Mouse (Mus musculus) cerebellum, adult 2 months (tissue): Measurements from ENCODE around the gene Inpp5a. TPM values are rescaled to one million over a fixed set of nuclear protein-coding genes. Genes with fewer than 3 reads are reported as not detected.

ENCODE experiments used
- DNase-seq, 2 experiments: peaks; one replicate each; pipeline ENCODE4 v3.0.0; 2021
- H3K27ac ChIP-seq: fragments of 200-500 bp; 2 replicates; pipeline ENCODE4 v1.5.1; 2012; ENCODE audit warnings: low read length, control low read depth, inconsistent platforms; ENCODE audit not compliant: insufficient read depth
- H3K27me3 ChIP-seq: fragments of 200-500 bp; 2 replicates; pipeline ENCODE4 v1.6.1; 2012; ENCODE audit warnings: inconsistent platforms, mild to moderate bottlenecking, low read length, moderate library complexity; ENCODE audit not compliant: control insufficient read depth, insufficient read depth
- H3K4me1 ChIP-seq: fragments of 200-500 bp; 2 replicates; pipeline ENCODE4 v1.6.1; 2011; ENCODE audit warnings: low read length; ENCODE audit not compliant: control insufficient read depth, insufficient read depth
- H3K4me3 ChIP-seq: fragments of 200-500 bp; replicated peaks from 2 replicates; pipeline ENCODE3; 2011; ENCODE audit warnings: mild to moderate bottlenecking, low read depth, low read length, control low read depth; ENCODE audit not compliant: insufficient read depth
- CTCF ChIP-seq: fragments of 200-500 bp; IDR thresholded peaks from 2 replicates; pipeline ENCODE4 v1.5.1; 2011; ENCODE audit warnings: low read depth, mild to moderate bottlenecking, control low read depth, low read length, moderate library complexity, borderline replicate concordance; ENCODE audit not compliant: insufficient read depth
- POLR2A ChIP-seq: fragments of 200-500 bp; IDR thresholded peaks from 2 replicates; pipeline ENCODE4 v1.6.1; 2011; ENCODE audit warnings: low read length, control low read depth, borderline replicate concordance; ENCODE audit not compliant: insufficient read depth
- WGBS: fragments of 180-500 bp; shearing (Covaris S2); methylation state at CpG from one replicate; pipeline ENCODE4 v1.1.7; 2018; 5-methylcytosine and 5-hydroxymethylcytosine counted together
- polyA plus RNA-seq: library from polyadenylated mRNA; depleted of rRNA; stranded (reverse); fragments of >200 nt; gene quantifications from 2 replicates; pipeline ENCODE4 v1.2.3, GENCODE M21; 2012

Gene Inpp5a
- polyA plus RNA-seq, 1 experiment, result 164 TPM

GRCm38 (mm10) chr7:139566533-139566932, 177.6 kb downstream of the Inpp5a start:
- no peak overlapping the region for H3K27ac ChIP-seq
- H3K4me3 ChIP-seq, result no peak overlapping the region
- 0 out of 2 replicates have a peak, but pooled peaks cover 3% of the 10 kb centered on the region for H3K4me1 ChIP-seq

GRCm38 (mm10) chr7:139570788-139571187, 181.9 kb downstream of the Inpp5a start:
- H3K27me3 ChIP-seq, result no peaks in the 10 kb centered on the region
- no peak overlapping the region for H3K4me3 ChIP-seq
- H3K27ac ChIP-seq, result no peak overlapping the region
- H3K4me1 ChIP-seq, result no peaks in the 10 kb centered on the region
- DNase-seq, result no peak
- WGBS, result 93% methylated on average over 5 of the region's 5 CpGs
- TF ChIP-seq POLR2A, result no peak
- TF ChIP-seq CTCF, result no peak

More at GRCm38 (mm10) chr7:139566533-139566932, 177.6 kb downstream of the Inpp5a start:
- no peaks in the 10 kb centered on the region for H3K27me3 ChIP-seq
- 93% methylated on average over 8 of the region's 8 CpGs for WGBS
- TF ChIP-seq CTCF (no peak), POLR2A (no peak)
- no peak for DNase-seq

GRCm38 (mm10) chr7:139572665-139573064, 183.8 kb downstream of the Inpp5a start:
- H3K4me1 ChIP-seq, result 0 out of 2 replicates have a peak, but pooled peaks cover 4% of the 10 kb centered on the region
- no peak for DNase-seq
- WGBS, result 95% methylated on average over 3 of the region's 3 CpGs
- 0 out of 2 replicates have a peak overlapping the region, but pooled peaks have one; percentile 19 for H3K27ac ChIP-seq
- TF ChIP-seq POLR2A (no peak), CTCF (no peak)
- no peaks in the 10 kb centered on the region for H3K27me3 ChIP-seq
- no peak overlapping the region for H3K4me3 ChIP-seq

GRCm38 (mm10) chr7:139576064-139576686, 187.3 kb downstream of the Inpp5a start:
- Histone ChIP-seq H3K27me3 (peaks cover 2% of the 10 kb centered on the region; the same call in 1 of the 2 replicates), H3K4me3 (no peak overlapping the region), H3K4me1 (0 out of 2 replicates have a peak, but pooled peaks cover 4% of the 10 kb centered on the region), H3K27ac (no peak overlapping the region)
- 70% methylated on average over 16 of the region's 16 CpGs for WGBS
- DNase-seq, result no peak
- no peak for TF ChIP-seq CTCF
- no peak for TF ChIP-seq POLR2A

- Histone ChIP-seq H3K27me3 (peaks cover 7% of the 10 kb centered on the region; the same call in 1 of the 2 replicates), H3K4me1 (0 out of 2 replicates have a peak, but pooled peaks cover 4% of the 10 kb centered on the region), H3K27ac (no peak overlapping the region), H3K4me3 (no peak overlapping the region)
- no peak for TF ChIP-seq POLR2A
- no peak for TF ChIP-seq CTCF
- 80% methylated on average over 21 of the region's 21 CpGs for WGBS
- DNase-seq, result no peak
These were observed 190.5 kb downstream of the Inpp5a start for GRCm38 (mm10) chr7:139579261-139579905.

GRCm38 (mm10) chr7:139580851-139581775, 192.2 kb downstream of the Inpp5a start:
- no peak overlapping the region for H3K27ac ChIP-seq
- TF ChIP-seq POLR2A (no peak), CTCF (no peak)
- 0 out of 2 replicates have a peak, but pooled peaks cover 4% of the 10 kb centered on the region for H3K4me1 ChIP-seq
- DNase-seq, result peak in 1 of 2 experiments; percentile 40
- H3K27me3 ChIP-seq, result peaks cover 9% of the 10 kb centered on the region; the same call in 1 of the 2 replicates
- H3K4me3 ChIP-seq, result no peak overlapping the region
- 14% methylated on average over 78 of the region's 78 CpGs for WGBS

GRCm38 (mm10) chr7:139581801-139582571, 193.1 kb downstream of the Inpp5a start:
- Histone ChIP-seq H3K4me3 (no peak overlapping the region), H3K27me3 (peaks cover 9% of the 10 kb centered on the region; the same call in 1 of the 2 replicates), H3K27ac (no peak overlapping the region), H3K4me1 (0 out of 2 replicates have a peak, but pooled peaks cover 4% of the 10 kb centered on the region)
- no peak for TF ChIP-seq CTCF
- no peak for TF ChIP-seq POLR2A
- DNase-seq, result peak in 1 of 2 experiments; percentile 40
- WGBS, result under 1% methylated on average over 82 of the region's 82 CpGs
